Mouse (Mus musculus): ENCODE measurements around the gene Icosl. TPM values are rescaled to one million over a fixed set of nuclear protein-coding genes. Genes with fewer than 3 reads are reported as not detected.
"Not testable (repeated sequence)": the region's sequence is repeated elsewhere in the genome, so short reads cannot be mapped to it uniquely, and the experiment has no call there.

Icosl gene
- total and polyA plus RNA-seq, 3 experiments: not detected

GRCm38 (mm10) chr10:78119422-78119821 lies 50.3 kb downstream of the Icosl start:
- no peaks in the 10 kb centered on the region; a peak in 2 of 4 replicates for H3K27me3 ChIP-seq (ENCODE audit: control insufficient read depth in 1 of 2, insufficient read depth in 2 of 2, low read length in 2 of 2)
- no peak for DNase-seq (ENCODE audit: low read depth, low spot score)
- no peak overlapping the region for H3K27ac ChIP-seq (ENCODE audit: control insufficient read depth, low read depth, low read length)
- H3K79me2 ChIP-seq (ENCODE audit: control insufficient read depth, insufficient read depth, low read length, poor library complexity): no peaks in the 10 kb centered on the region
- H3K9me3 ChIP-seq (replicated peaks; ENCODE audit: insufficient read depth, low read length): no peaks in the 10 kb centered on the region
- no peak overlapping the region for H3K9ac ChIP-seq (ENCODE audit: control insufficient read depth, low read depth, low read length, poor library complexity, severe bottlenecking)
- TF ChIP-seq TAL1 (IDR thresholded peaks at IDR 0.05; ENCODE audit: low read length) (no peak), MXI1 (IDR thresholded peaks at IDR 0.05; ENCODE audit: low read depth, low read length) (no peak), NELFE (IDR thresholded peaks at IDR 0.05; ENCODE audit: low read depth, low read length) (no peak), SMC3 (IDR thresholded peaks at IDR 0.05; ENCODE audit: low read depth, low read length) (no peak), MAX (IDR thresholded peaks at IDR 0.05; ENCODE audit: low read length) (no peak)
- H3K4me3 ChIP-seq (ENCODE audit: control insufficient read depth in 1 of 2, insufficient read depth in 1 of 2, low read depth in 2 of 2, low read length in 2 of 2): no peak overlapping the region
- H3K36me3 ChIP-seq (ENCODE audit: control insufficient read depth in 1 of 2, insufficient read depth in 2 of 2, low read length in 2 of 2): no peaks in the 10 kb centered on the region
- H3K4me1 ChIP-seq (ENCODE audit: control insufficient read depth in 1 of 2, insufficient read depth in 2 of 2, low read length in 2 of 2): peaks cover 0 to 4% of the 10 kb centered on the region in 2 experiments; a peak in 1 of 4 replicates

- H3K4me1 ChIP-seq (ENCODE audit: control insufficient read depth in 1 of 2, insufficient read depth in 2 of 2, low read length in 2 of 2); H3K9me3 ChIP-seq (replicated peaks; ENCODE audit: insufficient read depth, low read length); H3K27me3 ChIP-seq (ENCODE audit: control insufficient read depth in 1 of 2, insufficient read depth in 2 of 2, low read length in 2 of 2); H3K4me3 ChIP-seq (ENCODE audit: control insufficient read depth in 1 of 2, insufficient read depth in 1 of 2, low read depth in 2 of 2, low read length in 2 of 2); H3K27ac ChIP-seq (ENCODE audit: control insufficient read depth, low read depth, low read length); H3K36me3 ChIP-seq (ENCODE audit: control insufficient read depth in 1 of 2, insufficient read depth in 2 of 2, low read length in 2 of 2); H3K79me2 ChIP-seq (ENCODE audit: control insufficient read depth, insufficient read depth, low read length, poor library complexity); H3K9ac ChIP-seq (ENCODE audit: control insufficient read depth, low read depth, low read length, poor library complexity, severe bottlenecking): not testable (repeated sequence)
- peak; percentile 12 for DNase-seq (ENCODE audit: low read depth, low spot score)
Observed at GRCm38 (mm10) chr10:78124137-78124536, 55.0 kb downstream of the Icosl start.

GRCm38 (mm10) chr10:78125061-78125460 lies 56.0 kb downstream of the Icosl start:
- not testable (repeated sequence) for H3K36me3 ChIP-seq (ENCODE audit: control insufficient read depth in 1 of 2, insufficient read depth in 2 of 2, low read length in 2 of 2); H3K9me3 ChIP-seq (replicated peaks; ENCODE audit: insufficient read depth, low read length); H3K27ac ChIP-seq (ENCODE audit: control insufficient read depth, low read depth, low read length); H3K79me2 ChIP-seq (ENCODE audit: control insufficient read depth, insufficient read depth, low read length, poor library complexity); H3K9ac ChIP-seq (ENCODE audit: control insufficient read depth, low read depth, low read length, poor library complexity, severe bottlenecking); H3K27me3 ChIP-seq (ENCODE audit: control insufficient read depth in 1 of 2, insufficient read depth in 2 of 2, low read length in 2 of 2); H3K4me3 ChIP-seq (ENCODE audit: control insufficient read depth in 1 of 2, insufficient read depth in 1 of 2, low read depth in 2 of 2, low read length in 2 of 2); H3K4me1 ChIP-seq (ENCODE audit: control insufficient read depth in 1 of 2, insufficient read depth in 2 of 2, low read length in 2 of 2); DNase-seq (ENCODE audit: low read depth, low spot score)

- H3K79me2 ChIP-seq (ENCODE audit: control insufficient read depth, insufficient read depth, low read length, poor library complexity): no peaks in the 10 kb centered on the region
- H3K4me1 ChIP-seq (ENCODE audit: control insufficient read depth in 1 of 2, insufficient read depth in 2 of 2, low read length in 2 of 2): peaks cover 0 to 8% of the 10 kb centered on the region in 2 experiments; a peak in 1 of 4 replicates
- H3K36me3 ChIP-seq (ENCODE audit: control insufficient read depth in 1 of 2, insufficient read depth in 2 of 2, low read length in 2 of 2): no peaks in the 10 kb centered on the region
- H3K27me3 ChIP-seq (ENCODE audit: control insufficient read depth in 1 of 2, insufficient read depth in 2 of 2, low read length in 2 of 2): peaks cover 0 to 2% of the 10 kb centered on the region in 2 experiments; a peak in 2 of 4 replicates
- TF ChIP-seq MXI1 (IDR thresholded peaks at IDR 0.05; ENCODE audit: low read depth, low read length): no peak
- no peak for TF ChIP-seq KAT2A (conservative IDR thresholded peaks at IDR 0.05; ENCODE audit: low read depth, low read length)
- TF ChIP-seq ZC3H11A (IDR thresholded peaks at IDR 0.05; ENCODE audit: low read depth, low read length): no peak
- TF ChIP-seq ZKSCAN1 (IDR thresholded peaks at IDR 0.05; ENCODE audit: low read depth, low read length): no peak
- no peak for TF ChIP-seq TAL1 (IDR thresholded peaks at IDR 0.05; ENCODE audit: low read length)
- no peak for DNase-seq (ENCODE audit: low read depth, low spot score)
- no peaks in the 10 kb centered on the region for H3K9me3 ChIP-seq (replicated peaks; ENCODE audit: insufficient read depth, low read length)
- H3K4me3 ChIP-seq (ENCODE audit: control insufficient read depth in 1 of 2, insufficient read depth in 1 of 2, low read depth in 2 of 2, low read length in 2 of 2): no peak overlapping the region
- H3K9ac ChIP-seq (ENCODE audit: control insufficient read depth, low read depth, low read length, poor library complexity, severe bottlenecking): no peak overlapping the region
- no peak overlapping the region for H3K27ac ChIP-seq (ENCODE audit: control insufficient read depth, low read depth, low read length)
Observed at GRCm38 (mm10) chr10:78126311-78126710, 57.2 kb downstream of the Icosl start.

Data from MEL (cell line).